Mouse (Mus musculus): Measurements from ENCODE around the gene Rgs19. TPM values are rescaled to one million over a fixed set of nuclear protein-coding genes. Genes with fewer than 3 reads are reported as not detected.

Rgs19 gene
- total RNA-seq, 2 experiments from 2014 or later: 5.8 to 7.7 TPM

DNA sequence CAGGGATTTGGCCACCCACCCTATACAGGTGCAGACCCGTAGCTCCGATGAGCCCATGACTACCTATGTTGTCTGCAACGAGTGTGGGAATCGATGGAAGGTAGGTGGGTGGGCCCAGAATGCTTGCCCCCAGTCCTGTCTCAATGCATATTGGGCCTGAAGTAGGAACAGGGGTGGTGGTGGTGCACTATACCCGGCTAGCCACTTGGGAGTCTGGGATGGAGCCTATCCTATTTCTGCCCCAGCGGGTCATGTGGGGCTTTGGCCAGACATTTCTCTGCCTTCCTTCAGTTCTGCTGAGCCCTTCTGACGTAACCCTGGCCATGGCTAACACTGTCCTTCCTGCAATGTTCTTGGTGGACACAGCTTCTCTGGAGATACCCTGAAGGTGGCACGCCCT is 6.2 kb downstream of the Rgs19 start:
- intact Hi-C loops (cut with DNase I): no loop called here
- no peak for DNase-seq (ENCODE audit: low spot score)

DNA sequence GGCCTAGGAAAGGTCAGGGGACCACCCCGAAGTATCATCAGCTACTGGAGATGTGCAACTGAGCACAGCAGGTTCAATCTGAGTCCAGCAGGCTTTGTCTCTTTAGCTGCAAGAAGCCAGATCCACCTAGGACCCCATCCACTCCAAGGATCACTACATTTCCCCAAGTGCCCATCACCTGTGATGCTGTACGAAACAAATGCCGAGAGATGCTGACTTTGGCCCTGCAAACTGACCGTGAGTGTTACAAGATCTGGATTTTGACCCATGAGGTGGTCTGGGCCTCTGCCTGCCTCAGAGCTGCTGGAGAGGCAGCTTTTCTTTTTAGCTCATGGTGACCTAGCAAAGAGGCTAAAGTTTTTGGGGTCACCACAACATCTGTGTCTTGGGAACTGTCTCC is 8.1 kb downstream of the Rgs19 start:
- DNase-seq (ENCODE audit: low spot score): no peak
- intact Hi-C loops (cut with DNase I): no loop called here

DNA sequence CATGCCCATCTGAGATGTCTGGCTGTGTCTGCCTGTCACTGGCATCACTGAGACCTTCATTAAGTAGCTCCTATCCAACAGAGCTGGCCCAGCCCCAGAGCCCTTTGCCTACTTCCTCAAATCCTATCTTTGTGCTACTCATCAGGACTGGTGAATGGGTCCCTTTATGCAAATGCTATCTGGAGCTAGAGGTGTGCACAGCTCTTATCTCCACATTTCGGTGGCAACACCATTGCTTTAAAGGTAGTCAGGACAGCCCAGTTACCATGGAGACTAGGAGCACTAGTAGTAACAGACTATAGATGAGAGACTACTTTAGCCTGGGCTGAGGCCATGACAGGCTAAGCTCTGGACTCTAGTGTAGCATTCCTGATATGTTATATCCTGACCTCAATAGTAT is 9.1 kb downstream of the Rgs19 start:
- intact Hi-C loops (cut with DNase I): no loop called here
- no peak for DNase-seq (ENCODE audit: low spot score)

DNA sequence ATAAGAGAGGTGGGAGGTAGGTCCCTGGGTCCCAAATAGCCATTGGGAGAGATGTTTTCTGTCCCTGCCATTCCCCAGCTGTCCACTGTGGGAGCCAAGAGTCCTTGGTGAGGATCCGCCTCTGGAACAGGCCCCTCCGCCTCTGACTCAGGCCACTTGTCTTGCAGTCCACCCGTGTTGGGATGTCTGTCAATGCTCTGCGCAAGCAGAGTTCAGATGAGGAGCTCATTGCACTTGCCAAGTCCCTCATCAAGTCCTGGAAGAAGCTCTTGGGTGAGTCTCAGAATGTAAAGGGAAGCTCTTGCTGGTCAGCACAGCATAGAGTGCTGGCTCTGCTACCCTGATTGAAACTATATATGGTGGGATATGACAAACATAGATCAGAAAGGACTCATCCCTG is 10.4 kb downstream of the Rgs19 start:
- intact Hi-C loops (cut with DNase I): no loop called here
- DNase-seq (ENCODE audit: low spot score): no peak

DNA sequence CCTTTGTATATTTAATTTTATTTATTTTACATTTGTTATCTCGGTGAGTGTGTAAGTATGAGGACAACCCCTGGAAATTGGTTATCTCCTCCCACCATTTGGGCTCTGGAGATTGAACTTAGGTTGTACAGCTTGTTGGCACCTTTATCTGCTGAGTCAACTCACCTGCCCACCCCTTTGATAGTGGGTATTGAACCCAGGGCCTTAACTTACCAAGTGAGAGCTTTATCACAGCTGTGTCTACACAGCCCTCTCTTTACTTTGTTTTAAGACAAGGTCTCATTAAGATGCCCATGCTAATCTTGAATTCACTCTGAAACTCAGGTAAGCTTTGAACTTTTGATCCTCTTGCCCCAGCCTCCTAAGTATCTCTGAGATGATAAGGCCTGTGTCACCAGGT is 11.8 kb downstream of the Rgs19 start:
- intact Hi-C loops (cut with DNase I): loop anchor here (2.0 kb wide), 1 partner anchor 25 kb away; no protein-coding TSS in a partner anchor
- DNase-seq (ENCODE audit: low spot score): no peak

DNA sequence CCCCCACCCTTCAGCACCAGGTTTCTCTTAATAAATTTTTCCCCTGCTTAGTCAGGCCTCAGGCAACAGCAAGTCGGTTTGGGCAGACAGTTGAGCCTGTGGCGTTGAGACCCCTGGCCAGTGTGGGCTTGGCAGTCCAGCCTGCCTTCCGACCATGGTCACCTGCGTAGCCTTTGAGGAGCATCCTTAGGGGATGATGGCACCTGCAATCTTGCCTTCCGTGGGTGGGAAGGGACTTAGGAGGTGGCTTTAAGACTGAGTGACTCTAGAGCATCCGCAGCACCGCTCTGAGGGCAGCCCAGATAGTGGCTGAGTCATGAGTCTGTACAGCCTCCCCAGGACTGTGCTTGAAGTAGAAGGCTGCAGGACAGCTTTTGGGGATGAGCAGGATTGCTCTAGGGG is 13.1 kb downstream of the Rgs19 start:
- intact Hi-C loops (cut with DNase I): loop anchor here (2.0 kb wide), 1 partner anchor 26 kb away; no protein-coding TSS in a partner anchor
- DNase-seq (ENCODE audit: low spot score): no peak

DNA sequence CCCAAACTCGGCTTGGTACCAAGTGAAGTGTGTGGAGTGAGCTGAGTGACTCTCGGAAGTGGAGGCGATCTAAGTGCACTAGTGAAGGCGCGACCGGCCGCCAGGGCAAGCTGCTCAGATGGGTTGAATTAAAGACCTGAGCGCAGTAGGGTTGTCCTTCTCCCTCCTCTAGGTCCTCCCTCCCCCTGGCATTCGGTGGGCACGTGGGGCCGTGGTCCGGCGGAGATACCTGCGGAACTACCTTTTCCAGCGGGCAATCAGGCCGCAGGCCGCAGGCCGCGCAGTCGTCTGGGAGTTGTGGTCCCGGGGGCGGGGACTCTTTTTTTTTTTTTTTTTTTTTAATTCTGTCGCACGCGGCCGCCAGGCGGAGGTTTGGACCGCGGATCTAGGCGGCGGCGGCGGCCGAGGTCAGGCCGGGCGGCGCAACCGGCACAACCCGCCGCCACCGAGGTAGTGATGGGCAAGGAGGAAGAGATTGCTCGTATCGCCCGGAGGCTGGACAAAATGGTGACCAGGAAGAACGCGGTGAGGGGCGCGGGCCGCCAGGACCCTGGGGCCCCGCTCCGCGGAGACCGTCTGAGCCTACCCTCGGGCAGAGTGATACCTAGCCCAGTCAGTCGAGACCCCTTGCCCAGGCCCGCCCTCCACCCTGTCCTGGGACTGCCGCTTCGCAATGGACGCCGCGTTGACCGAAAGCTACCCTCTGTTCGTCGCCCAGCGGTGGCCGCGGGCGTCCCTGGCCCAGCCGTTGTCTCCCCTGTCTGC is 13.6 kb downstream of the Rgs19 start, which contains the start of gene Tcea2:
TSS of gene Tcea2 (plus strand) at position 360 of the 765 bp plus-strand sequence.
- DNase-seq (ENCODE audit: low spot score): peak; percentile 48
- intact Hi-C loops (cut with DNase I): loop anchor here (2.0 to 10.0 kb wide), 3 partner anchors 27 to 195 kb away; no protein-coding TSS in a partner anchor

DNA sequence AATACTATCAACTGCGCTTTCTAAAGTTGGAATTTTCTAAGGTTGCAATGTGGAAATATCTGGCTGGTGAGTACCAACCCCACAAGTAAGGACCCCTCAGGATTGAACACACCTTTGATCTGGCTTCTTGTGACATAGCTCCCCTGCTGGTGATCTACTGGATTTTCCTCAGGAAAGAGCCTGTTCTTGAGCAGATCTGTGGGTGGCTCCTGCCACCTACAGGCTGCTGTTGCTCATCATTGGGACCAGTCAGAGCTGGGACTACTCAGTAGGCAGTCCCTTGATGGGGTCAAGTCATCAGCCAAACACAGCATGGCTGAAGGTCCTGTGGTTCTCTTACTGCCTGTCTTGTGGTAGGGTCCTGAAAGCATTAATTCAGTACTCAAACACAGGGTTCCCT is 15.0 kb downstream of the Rgs19 start:
- DNase-seq (ENCODE audit: low spot score): peak; percentile 67
- intact Hi-C loops (cut with DNase I): loop anchor here (1.0 to 10.0 kb wide), 3 partner anchors 19 to 194 kb away; no protein-coding TSS in a partner anchor

DNA sequence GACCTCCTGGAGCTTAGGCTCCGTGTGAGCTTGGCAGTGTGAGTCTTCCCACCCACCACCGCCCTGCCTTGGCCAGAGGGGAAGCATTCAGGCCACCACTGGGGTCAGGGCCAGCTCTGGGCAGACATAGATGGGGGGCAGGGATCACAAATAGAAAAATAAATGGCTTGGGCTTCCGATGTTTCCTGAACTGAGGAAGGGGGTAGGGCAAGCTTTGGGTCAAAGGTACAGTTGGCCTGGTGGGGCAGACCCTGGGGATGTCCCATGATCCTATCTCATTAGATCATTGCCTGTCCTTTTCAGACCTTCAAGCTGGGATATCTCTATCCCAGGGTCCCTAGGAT is 16.1 kb downstream of the Rgs19 start:
- intact Hi-C loops (cut with DNase I): loop anchor here (1.0 to 10.0 kb wide), 3 partner anchors 18 to 193 kb away; no protein-coding TSS in a partner anchor
- DNase-seq (ENCODE audit: low spot score): no peak

DNA sequence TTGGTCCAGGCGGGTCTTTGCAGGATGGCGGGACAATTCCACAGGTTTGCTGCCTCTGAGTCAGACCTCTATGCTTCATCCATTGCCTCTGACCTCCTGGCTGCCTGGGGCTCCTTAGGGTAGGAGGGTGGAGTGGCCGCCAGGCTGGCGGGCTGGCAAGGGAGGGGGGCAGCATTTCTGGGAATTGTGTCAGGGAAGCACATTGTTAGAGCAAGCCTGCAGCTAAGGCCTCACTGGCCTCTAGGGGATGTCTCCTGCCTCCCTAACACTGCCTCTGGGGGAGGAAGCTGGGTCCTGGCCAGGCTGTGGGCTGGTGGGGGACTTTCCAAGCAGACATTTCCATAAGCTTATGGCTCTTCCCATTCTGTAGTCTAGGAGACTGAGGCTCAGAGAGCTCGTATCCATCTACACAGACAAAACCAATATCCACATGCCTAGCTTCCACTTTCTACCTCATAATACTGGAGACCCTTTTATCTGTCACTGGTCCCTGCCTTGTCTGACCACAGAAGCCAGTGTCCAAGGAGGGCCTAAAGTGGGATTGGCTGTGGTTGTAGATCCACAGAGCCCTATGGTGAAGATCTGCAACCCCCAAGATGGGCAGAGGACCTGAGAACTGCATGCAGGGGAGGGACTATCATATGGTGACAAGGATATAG is 16.6 kb downstream of the Rgs19 start:
- DNase-seq (ENCODE audit: low spot score): peak; percentile 63
- intact Hi-C loops (cut with DNase I): loop anchor here (10.0 kb wide), 1 partner anchor 192 kb away; no protein-coding TSS in a partner anchor

DNA sequence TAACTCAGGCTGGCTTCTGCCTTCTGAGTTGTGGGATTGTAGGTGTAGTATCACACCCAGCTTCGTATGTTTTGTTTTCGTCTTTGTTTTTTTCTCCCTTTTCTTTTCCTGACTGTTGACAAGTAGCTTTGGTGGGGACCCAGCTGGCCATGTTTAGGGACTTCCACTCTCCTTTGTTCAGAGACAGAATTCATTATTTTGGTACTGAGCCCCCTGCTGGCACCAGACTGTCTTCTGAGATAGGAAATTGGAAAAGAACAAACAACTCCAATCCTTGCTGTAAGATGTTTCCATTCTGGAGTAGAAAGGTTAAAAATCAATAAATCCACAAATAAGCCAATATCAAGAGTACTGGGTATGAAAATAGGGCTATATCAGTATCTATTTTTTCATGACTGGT is 17.4 kb downstream of the Rgs19 start:
- no peak for DNase-seq (ENCODE audit: low spot score)
- intact Hi-C loops (cut with DNase I): loop anchor here (10.0 kb wide), 1 partner anchor 192 kb away; no protein-coding TSS in a partner anchor

DNA sequence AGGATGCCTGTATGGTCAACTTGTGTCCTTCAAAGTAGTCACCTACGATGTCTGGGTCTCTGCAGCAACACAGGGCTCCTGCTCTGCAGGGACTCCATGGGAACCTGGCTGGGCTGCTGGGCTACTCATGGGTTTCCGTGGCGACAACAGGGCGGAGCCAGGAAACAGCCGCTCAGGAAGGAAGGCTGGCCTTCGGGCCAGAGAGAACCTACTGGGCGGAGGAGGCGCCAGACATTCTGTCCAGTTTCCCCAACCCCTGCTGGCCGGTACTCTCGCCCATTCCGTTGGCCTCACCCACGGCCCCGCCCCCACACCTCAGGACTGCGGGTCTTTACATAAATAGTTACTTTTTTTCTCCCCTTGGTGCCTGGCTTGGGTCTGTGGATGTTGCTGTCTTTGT is 18.3 kb downstream of the Rgs19 start:
- intact Hi-C loops (cut with DNase I): loop anchor here (1.0 to 10.0 kb wide), 2 partner anchors 12 to 191 kb away; no protein-coding TSS in a partner anchor
- DNase-seq (ENCODE audit: low spot score): peak; percentile 86

DNA sequence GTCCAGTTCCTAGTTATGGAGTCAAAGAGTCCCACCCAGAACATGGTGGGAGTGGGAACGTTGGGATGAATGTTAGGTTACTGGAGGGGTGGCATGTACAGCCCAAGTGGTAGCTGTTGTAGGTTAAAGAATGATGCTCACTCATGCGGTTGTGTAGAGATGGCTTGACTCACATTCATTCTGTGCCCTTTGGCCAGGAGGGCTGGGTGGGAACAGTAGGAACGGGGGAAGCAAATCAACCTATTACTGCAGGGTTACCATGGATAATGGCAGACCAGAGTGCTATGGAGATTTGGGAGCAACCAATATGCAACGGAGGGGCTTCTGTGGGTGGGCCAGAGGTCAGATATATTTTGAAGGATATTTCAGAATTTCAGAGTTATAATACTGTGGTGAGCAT is 18.8 kb downstream of the Rgs19 start:
- intact Hi-C loops (cut with DNase I): loop anchor here (1.0 to 10.0 kb wide), 2 partner anchors 12 to 190 kb away; no protein-coding TSS in a partner anchor
- DNase-seq (ENCODE audit: low spot score): no peak

DNA sequence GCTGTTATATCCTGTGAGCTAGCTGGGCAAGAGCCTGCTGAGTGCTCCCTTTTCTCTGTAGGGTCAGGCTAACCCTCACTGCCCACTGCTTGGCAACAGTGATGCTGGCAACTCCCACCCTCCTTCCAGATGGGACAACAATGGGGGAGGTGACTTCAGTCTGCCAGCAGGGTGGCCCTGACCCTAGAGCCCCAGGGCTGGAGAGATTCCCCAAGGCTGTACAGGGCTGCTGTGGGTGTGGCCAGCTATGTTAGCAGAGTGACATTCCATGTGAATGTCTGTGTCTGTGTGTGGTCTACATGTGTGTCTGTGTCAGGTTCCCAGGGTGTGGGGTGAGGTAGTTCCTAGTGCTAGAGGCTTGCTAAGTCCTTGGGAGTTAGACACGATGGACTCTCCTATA is 20.3 kb downstream of the Rgs19 start:
- intact Hi-C loops (cut with DNase I): loop anchor here (10.0 kb wide), 1 partner anchor 189 kb away; no protein-coding TSS in a partner anchor
- no peak for DNase-seq (ENCODE audit: low spot score)

DNA sequence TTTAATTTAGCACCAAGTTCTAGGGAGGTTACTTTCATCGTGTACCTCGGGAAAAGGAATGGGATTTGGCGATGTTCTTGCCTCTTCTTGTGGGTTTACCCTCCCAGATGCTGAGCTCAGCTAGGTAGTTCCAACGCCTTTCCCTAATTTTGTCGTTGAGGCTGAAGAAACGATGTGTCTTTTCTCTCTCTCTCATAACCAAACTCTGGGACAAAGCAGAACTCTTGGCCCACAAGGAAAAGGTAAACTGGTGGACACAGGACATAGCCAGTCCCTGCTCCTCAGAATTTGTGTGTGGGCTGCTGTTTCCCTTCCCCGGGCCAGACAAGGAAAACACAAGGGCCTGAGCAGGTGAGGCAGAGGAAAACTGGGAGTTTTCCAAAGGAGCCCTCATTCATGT is 21.8 kb downstream of the Rgs19 start:
- DNase-seq (ENCODE audit: low spot score): no peak
- intact Hi-C loops (cut with DNase I): loop anchor here (10.0 kb wide), 1 partner anchor 187 kb away; no protein-coding TSS in a partner anchor

DNA sequence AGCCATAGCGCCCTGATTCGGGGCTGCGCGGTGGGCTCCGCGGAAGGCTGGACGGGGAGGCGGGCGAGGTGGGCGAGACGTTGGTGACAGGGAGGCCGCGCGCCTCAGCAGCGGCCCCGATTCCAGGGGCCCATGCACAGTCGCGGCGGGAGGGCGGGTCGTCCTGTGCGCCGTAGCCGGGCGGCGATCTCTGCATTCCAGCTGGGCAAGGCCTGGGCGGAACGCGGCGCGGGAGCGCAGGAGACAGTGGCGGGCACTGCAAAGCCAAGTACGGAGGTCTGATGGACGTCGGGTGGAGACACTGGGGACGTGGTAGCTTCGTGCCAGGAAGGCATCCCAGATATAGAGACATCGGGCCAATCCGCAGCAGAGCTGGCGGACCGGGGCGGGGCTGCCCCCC is 22.5 kb downstream of the Rgs19 start, which contains the start of gene Sox18:
TSS of gene Sox18 (minus strand) at position 315 of the 400 bp plus-strand sequence.
- DNase-seq (ENCODE audit: low spot score): peak; percentile 76
- intact Hi-C loops (cut with DNase I): loop anchor here (10.0 kb wide), 1 partner anchor 187 kb away; no protein-coding TSS in a partner anchor

DNA sequence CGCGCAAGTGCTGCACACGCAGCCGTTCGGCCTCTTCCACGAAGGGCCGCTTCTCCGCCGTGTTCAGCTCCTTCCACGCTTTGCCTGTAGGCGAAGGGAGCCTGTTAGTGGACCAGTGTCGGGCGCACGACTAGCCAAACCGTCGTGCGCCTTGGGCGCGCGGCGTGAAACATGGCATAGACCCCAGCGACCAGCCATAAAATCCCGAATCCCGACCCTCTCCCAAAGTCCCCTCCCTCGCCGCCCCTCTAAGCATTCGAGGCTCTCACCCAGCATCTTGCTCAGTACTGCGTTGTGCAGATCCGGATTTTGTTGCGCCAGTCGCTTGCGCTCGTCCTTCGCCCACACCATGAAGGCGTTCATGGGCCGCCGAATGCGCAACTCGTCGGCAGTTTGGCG is 22.9 kb downstream of the Rgs19 start:
- DNase-seq (ENCODE audit: low spot score): no peak
- intact Hi-C loops (cut with DNase I): loop anchor here (10.0 kb wide), 1 partner anchor 186 kb away; no protein-coding TSS in a partner anchor

DNA sequence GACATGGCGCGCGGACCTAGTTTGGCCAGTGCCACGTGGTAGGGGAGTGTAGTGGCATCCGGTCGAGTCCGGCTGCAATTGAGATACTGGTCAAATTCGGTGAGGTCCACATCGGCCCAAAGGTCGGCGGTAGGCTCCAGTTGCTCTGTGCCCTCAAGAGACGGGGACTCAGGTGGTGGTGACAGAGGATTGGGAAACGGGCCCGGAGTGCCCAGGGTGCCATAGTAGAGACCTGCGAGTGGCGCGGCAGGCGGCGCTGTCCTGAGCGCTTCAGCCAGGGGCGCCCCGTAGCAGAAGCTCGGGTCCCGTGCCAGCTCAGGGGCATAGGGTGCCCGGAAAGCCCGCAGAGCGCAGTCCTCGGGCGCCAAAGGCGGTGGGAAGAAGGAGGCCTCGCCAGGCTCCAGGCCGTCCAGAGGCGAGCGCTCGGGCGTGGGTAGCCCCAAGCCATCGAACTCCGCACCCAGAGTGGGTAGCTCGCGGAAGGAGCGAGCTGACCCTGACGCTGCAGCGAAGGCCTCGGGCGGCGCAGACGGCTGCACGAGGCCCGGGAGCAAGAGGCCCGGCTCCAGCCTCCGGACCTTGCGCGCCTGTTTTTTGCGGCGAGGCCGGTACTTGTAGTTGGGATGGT is 23.4 kb downstream of the Rgs19 start:
- intact Hi-C loops (cut with DNase I): loop anchor here (10.0 kb wide), 1 partner anchor 186 kb away; no protein-coding TSS in a partner anchor
- DNase-seq (ENCODE audit: low spot score): no peak

DNA sequence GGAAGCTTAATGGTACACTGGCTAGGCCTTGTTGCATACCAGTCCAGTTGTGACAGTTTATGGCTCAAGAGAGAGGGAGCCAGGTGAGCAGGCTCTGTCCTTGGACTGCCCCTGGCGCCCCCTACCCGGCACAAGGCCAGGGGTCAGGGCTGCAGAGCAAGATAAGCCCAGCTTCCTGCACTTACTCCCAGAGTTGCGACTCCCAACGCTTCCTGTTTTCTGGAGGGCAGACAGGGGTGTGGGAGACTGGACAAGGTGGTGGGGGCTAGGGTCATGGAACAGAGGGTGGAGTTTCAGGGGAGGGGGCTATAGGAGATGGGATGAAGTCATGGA is 30.5 kb downstream of the Rgs19 start:
- intact Hi-C loops (cut with DNase I): loop anchor here (1.0 kb wide), 1 partner anchor 12 kb away; no protein-coding TSS in a partner anchor
- peak; percentile 78 for DNase-seq (ENCODE audit: low spot score)
